Mouse (Mus musculus): ENCODE measurements around the gene Gm3460. TPM values are rescaled to one million over a fixed set of nuclear protein-coding genes. Genes with fewer than 3 reads are reported as not detected.
"Not testable (repeated sequence)": the region's sequence is repeated elsewhere in the genome, so short reads cannot be mapped to it uniquely, and the experiment has no call there.

The Gm3460 gene
- total RNA-seq (2021) = not detected
- long read RNA-seq, experiment 1 = 0 reads
- long read RNA-seq, experiment 2 = 0 reads

DNA sequence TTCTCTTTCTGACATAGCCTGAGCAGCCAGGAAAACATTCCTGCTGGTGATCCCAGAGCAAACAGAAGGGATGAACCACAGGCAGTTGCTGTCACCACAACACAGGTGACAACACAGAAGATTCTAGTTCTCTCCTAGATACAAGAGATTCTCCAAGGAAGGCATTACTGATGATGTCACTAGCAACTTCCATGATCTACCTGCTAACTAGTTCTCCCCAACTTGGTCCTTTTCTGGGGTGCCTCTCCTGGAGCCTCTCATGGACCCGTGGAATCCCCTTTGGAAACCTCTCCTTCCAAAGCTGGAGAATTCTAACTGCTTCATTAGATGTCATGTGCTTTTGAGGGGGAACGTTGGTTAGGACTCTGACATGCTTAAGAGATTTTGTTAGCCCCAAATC, at the start of gene Gm3460:
Gene Gm3460 (minus strand): TSS at position 101 of the 400 bp plus-strand sequence.
- DNase-seq = not testable (repeated sequence)

DNA sequence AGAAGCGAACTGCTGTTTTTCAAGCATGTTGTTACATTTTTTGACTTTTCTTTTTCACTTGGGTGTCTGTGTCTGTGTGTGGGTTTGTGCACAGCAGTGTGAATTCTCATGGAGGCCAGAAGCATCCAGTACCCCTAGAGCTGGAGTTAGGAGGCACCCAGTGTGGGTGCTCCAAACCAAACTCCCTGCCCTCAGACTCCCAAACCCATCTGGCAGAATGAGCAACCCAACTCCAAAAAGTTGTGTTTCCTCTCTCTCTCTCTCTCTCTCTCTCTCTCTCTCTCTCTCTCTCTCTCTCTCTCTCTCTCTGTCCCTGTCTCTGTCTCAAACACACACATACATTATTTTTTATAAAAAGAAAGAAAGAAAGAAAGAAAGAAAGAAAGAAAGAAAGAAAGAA, 15.8 kb downstream of the Gm3460 start:
- peak; percentile 2 for DNase-seq

DNA sequence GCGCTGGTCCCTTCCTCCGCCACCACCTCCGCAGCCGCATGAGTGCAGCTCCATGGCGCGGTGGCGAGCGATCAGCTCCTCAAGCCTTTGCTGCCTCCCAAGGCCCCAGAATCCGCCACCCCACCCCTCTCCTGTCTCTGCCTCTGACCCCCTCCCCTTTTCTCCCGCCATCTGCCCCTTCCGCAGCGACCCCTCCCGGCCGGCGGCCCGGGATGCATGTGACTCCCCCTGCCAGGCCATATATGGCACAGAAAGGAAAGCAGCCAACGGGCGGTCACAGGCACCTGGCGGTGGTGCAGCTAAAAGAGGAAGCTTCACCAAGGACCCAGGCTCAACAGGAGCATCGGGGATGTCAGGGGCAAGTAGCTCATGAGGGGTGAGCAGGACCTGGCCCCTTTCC, 17.2 kb downstream of the Gm3460 start:
- peak; percentile 4 for DNase-seq

DNA sequence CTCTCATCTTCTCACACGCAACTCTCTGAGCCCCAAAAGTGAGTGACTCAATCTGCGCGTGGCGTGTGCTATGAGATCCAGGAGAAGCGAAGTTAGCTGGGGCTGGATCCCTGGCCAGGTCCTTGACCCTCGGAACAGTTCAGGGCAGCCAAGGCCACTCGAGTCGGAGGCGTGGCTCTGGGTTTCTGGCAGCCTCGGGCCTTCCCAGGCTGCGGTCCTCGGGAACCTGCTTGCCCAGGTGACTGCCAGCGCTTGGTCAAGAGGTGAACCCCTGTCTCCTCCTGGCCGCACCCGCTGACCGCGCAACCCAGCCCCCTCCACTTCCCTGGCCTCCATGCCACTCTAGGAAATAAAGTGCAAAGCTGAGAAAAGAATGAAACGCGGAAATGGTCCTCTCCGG, 17.7 kb downstream of the Gm3460 start:
- DNase-seq = not testable (repeated sequence)

DNA sequence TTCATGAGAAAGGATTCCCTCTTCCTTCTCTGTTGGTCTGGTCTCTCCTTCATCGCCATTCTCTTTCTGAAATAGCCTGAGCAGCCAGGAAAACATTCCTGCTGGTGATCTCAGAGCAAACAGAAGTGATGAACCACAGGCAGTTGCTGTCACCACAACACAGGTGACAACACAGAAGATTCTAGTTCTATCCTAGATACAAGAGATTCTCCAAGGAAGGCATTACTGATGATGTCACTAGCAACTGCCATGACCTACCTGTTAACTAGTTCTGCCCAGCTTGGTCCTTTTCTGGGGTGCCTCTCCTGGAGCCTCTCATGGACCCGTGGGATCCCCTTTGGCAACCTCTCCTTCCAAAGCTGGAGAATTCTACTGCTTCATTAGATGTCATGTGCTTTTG, 31.7 kb downstream of the Gm3460 start, which contains the start of gene Gm3629:
Gene Gm3629 (minus strand): TSS at position 101 of the 400 bp plus-strand sequence.
- not testable (repeated sequence) for DNase-seq

Other genes with a start within 250 kb of the Gm3460 start
- gene Gm16440, start 232.1 kb downstream of the Gm3460 start, total RNA-seq (2021) = not detected
- not detected for gene Gm3591, start 209.9 kb downstream of the Gm3460 start, total RNA-seq (2021)
- not detected for gene Gm3594, start 177.8 kb downstream of the Gm3460 start, total RNA-seq (2021)
- gene Gm8356, start 85.1 kb downstream of the Gm3460 start, total RNA-seq (2021) = not detected
- gene Gm3629, start 31.8 kb downstream of the Gm3460 start, total RNA-seq (2021) = 1 to 10 TPM in 1 of 2 experiments, under 1 TPM in 1; 0.56 to 1.2 TPM
- not detected for gene Gm10251, start 61.8 kb upstream of the Gm3460 start, total RNA-seq (2021)
- not detected for gene Gm8050, start 97.8 kb upstream of the Gm3460 start, total RNA-seq (2021)
- gene Gm3636, start 119.9 kb upstream of the Gm3460 start, total RNA-seq (2021) = 1 to 10 TPM; 5.2 to 5.6 TPM
- under 1 TPM; 0.23 to 0.41 TPM for gene Gm8362, start 152.0 kb upstream of the Gm3460 start, total RNA-seq (2021)
- gene Gm3642, start 217.9 kb upstream of the Gm3460 start, total RNA-seq (2021) = under 1 TPM in 1 of 2 experiments, not detected in 1; 0.14 TPM

All from gastrocnemius, postnatal 10 days (tissue).